Comparison of ENCODE assay signal across 9 mouse cellular contexts in the genomic region with DNA sequence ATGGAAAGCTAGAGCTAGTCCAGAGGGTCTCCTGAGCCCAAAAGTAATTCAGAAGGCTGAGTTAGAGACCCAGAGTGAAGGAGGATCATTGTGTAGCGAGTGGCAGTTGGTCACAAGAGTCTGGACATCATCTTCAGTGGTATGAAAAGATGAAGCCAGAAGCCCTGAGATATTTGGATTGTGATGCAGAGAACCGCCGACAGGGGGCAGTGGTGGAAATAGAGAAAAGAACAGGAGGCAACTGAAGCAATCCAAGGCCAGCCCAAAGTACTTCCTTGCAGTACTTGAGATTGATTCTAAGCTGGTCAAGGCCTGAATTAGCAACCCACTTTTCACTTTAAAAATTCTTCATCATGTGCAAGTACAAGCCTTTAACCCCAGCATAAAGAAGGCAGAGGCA.
DNase-seq lines count a peak whose midpoint lies in the region; ATAC-seq and TF ChIP-seq lines count a peak whose summit lies in the region.
"Had no signal": no experiment of that assay in that cellular context is flagged by ENCODE, and none has a peak within 500 bp of the region (broad histone marks: within the 10 kb centered on the region; RNA-seq: fewer than 3 reads in every experiment).

No protein-coding gene starts in this region.

- intact Hi-C loops in heart, postnatal 14 days (cut with DNase I): no loop called here

- no peaks in the 10 kb centered on the region for H3K27me3 ChIP-seq in midbrain, embryonic 11.5 days (ENCODE audit: control insufficient read depth, insufficient read depth, low read length)
- no peaks in the 10 kb centered on the region for H3K27me3 ChIP-seq in midbrain, embryonic 15.5 days (replicated peaks)
- H3K27me3 ChIP-seq in cerebellum, adult 2 months (ENCODE audit: control insufficient read depth, insufficient read depth, low read length): no peaks in the 10 kb centered on the region
- H3K27me3 ChIP-seq in limb, embryonic 10.5 days (ENCODE audit: low read depth, poor library complexity, severe bottlenecking): no peaks in the 10 kb centered on the region
- H3K27me3 ChIP-seq: limb, embryonic 13.5 days had no signal

- H3K36me3 ChIP-seq in midbrain, embryonic 11.5 days (ENCODE audit: control insufficient read depth, insufficient read depth, low read length): no peaks in the 10 kb centered on the region
- H3K36me3 ChIP-seq in midbrain, embryonic 15.5 days (replicated peaks): no peaks in the 10 kb centered on the region
- H3K36me3 ChIP-seq in limb, embryonic 10.5 days: no peaks in the 10 kb centered on the region
- H3K36me3 ChIP-seq: limb, embryonic 13.5 days had no signal

- 16% methylated on average over 3 of the region's 3 CpGs for WGBS in midbrain, embryonic 11.5 days
- WGBS in midbrain, embryonic 15.5 days: 17% methylated on average over 3 of the region's 3 CpGs
- 30% methylated on average over 3 of the region's 3 CpGs for WGBS in cerebellum, adult 2 months
- WGBS in limb, embryonic 10.5 days: 13% methylated on average over 3 of the region's 3 CpGs

- H3K4me3 ChIP-seq in midbrain, embryonic 11.5 days (ENCODE audit: low read depth, low read length): no peak overlapping the region
- no peak overlapping the region for H3K4me3 ChIP-seq in midbrain, embryonic 15.5 days
- H3K4me3 ChIP-seq in cerebellum, adult 2 months (replicated peaks; ENCODE audit: insufficient read depth, low read depth, low read length): no peak overlapping the region
- no peak overlapping the region for H3K4me3 ChIP-seq in limb, embryonic 10.5 days
- H3K4me3 ChIP-seq: limb, embryonic 13.5 days had no signal

- no peak for TF ChIP-seq POLR2A in cerebellum, adult 2 months (IDR thresholded peaks at IDR 0.05; ENCODE audit: borderline replicate concordance, insufficient read depth, low read length)

- peak; percentile 12 for DNase-seq in adrenal gland, adult 2 months
- DNase-seq in adrenal gland, adult 8-10 months: no peak
- peak; percentile 93 for DNase-seq in midbrain, embryonic 11.5 days (ENCODE audit: low spot score, missing footprints)
- DNase-seq in cerebellum, adult 2 months: peak; percentile 45 to 64
- peak; percentile 27 to 43 for DNase-seq in heart, postnatal 14 days
- DNase-seq in limb, embryonic 10.5 days (ENCODE audit: low spot score): peak; percentile 58
- peak; percentile 67 for DNase-seq in thymus, postnatal 4 days

- no peak overlapping the region for H3K27ac ChIP-seq in midbrain, embryonic 11.5 days (ENCODE audit: low read depth, low read length)
- no peak overlapping the region for H3K27ac ChIP-seq in midbrain, embryonic 15.5 days
- H3K27ac ChIP-seq in cerebellum, adult 2 months (ENCODE audit: insufficient read depth, low read length): no peak overlapping the region
- H3K27ac ChIP-seq in limb, embryonic 10.5 days: no peak overlapping the region
- H3K27ac ChIP-seq: limb, embryonic 13.5 days had no signal

- H3K4me2 ChIP-seq in midbrain, embryonic 11.5 days: no peak overlapping the region
- no peak overlapping the region for H3K4me2 ChIP-seq in midbrain, embryonic 15.5 days
- H3K4me2 ChIP-seq: limb, embryonic 13.5 days had no signal

- no peak overlapping the region for H3K9ac ChIP-seq in midbrain, embryonic 11.5 days (ENCODE audit: low read length)
- no peak overlapping the region for H3K9ac ChIP-seq in midbrain, embryonic 15.5 days
- H3K9ac ChIP-seq: limb, embryonic 13.5 days had no signal

- no peaks in the 10 kb centered on the region for H3K4me1 ChIP-seq in midbrain, embryonic 11.5 days (ENCODE audit: control insufficient read depth, insufficient read depth, low read length)
- no peaks in the 10 kb centered on the region for H3K4me1 ChIP-seq in midbrain, embryonic 15.5 days
- H3K4me1 ChIP-seq in cerebellum, adult 2 months (ENCODE audit: control insufficient read depth, insufficient read depth, low read length): peaks cover 9% of the 10 kb centered on the region
- H3K4me1 ChIP-seq in limb, embryonic 10.5 days: no peaks in the 10 kb centered on the region
- H3K4me1 ChIP-seq: limb, embryonic 13.5 days had no signal

- H3K9me3 ChIP-seq in midbrain, embryonic 11.5 days (ENCODE audit: control insufficient read depth, low read length): no peaks in the 10 kb centered on the region
- H3K9me3 ChIP-seq in midbrain, embryonic 15.5 days: no peaks in the 10 kb centered on the region
- H3K9me3 ChIP-seq in limb, embryonic 10.5 days (replicated peaks): no peaks in the 10 kb centered on the region
- H3K9me3 ChIP-seq: limb, embryonic 13.5 days had no signal

- TF ChIP-seq CTCF in cerebellum, adult 2 months (IDR thresholded peaks at IDR 0.05; ENCODE audit: borderline replicate concordance, insufficient read depth, low read depth, low read length): peak; percentile 47; the same call in 1 of the 2 replicates

- ATAC-seq in midbrain, embryonic 11.5 days (ENCODE audit: low FRiP score): no peak
- no peak for ATAC-seq in midbrain, embryonic 15.5 days (replicated peaks)
